Mouse (Mus musculus) G1E-ER4 (cell line): ENCODE data around the gene Ptprt. TPM values are rescaled to one million over a fixed set of nuclear protein-coding genes. Genes with fewer than 3 reads are reported as not detected.

Source experiments
- GATA1 ChIP-seq: IDR thresholded peaks from one replicate; pipeline ENCODE4 v1.8.0; 2012; ENCODE audit warnings: low read length, inconsistent platforms
- polyA plus RNA-seq: library from polyadenylated mRNA; stranded (reverse); fragments of >175 nt; gene quantifications from 2 replicates; pipeline ENCODE4 v1.2.3, GENCODE M21; 2012

Gene Ptprt
- polyA plus RNA-seq, 1 experiment: not detected

GRCm38 (mm10) chr2:162349047-162349446, 311.9 kb downstream of the Ptprt start:
- TF ChIP-seq GATA1: no peak

- no peak for TF ChIP-seq GATA1
These were observed 319.1 kb downstream of the Ptprt start for GRCm38 (mm10) chr2:162341846-162342245.

- TF ChIP-seq GATA1: no peak
These were observed 320.7 kb downstream of the Ptprt start for GRCm38 (mm10) chr2:162340231-162340630.

- TF ChIP-seq GATA1: no peak
These were observed 328.8 kb downstream of the Ptprt start for GRCm38 (mm10) chr2:162332066-162332683.

- TF ChIP-seq GATA1: no peak
These were observed 331.5 kb downstream of the Ptprt start for GRCm38 (mm10) chr2:162329430-162329829.

GRCm38 (mm10) chr2:162322411-162322810, 338.5 kb downstream of the Ptprt start:
- TF ChIP-seq GATA1: no peak

GRCm38 (mm10) chr2:162307996-162308395, 353.0 kb downstream of the Ptprt start:
- no peak for TF ChIP-seq GATA1

- TF ChIP-seq GATA1: no peak
These were observed 366.9 kb downstream of the Ptprt start for GRCm38 (mm10) chr2:162294070-162294469.

GRCm38 (mm10) chr2:162282606-162283005, 378.3 kb downstream of the Ptprt start:
- TF ChIP-seq GATA1: no peak

GRCm38 (mm10) chr2:162282121-162282520, 378.8 kb downstream of the Ptprt start:
- TF ChIP-seq GATA1: no peak

GRCm38 (mm10) chr2:162273826-162274225, 387.1 kb downstream of the Ptprt start:
- TF ChIP-seq GATA1: no peak

- no peak for TF ChIP-seq GATA1
These were observed 409.7 kb downstream of the Ptprt start for GRCm38 (mm10) chr2:162251272-162251671.

GRCm38 (mm10) chr2:162248296-162248695, 412.7 kb downstream of the Ptprt start:
- no peak for TF ChIP-seq GATA1

- TF ChIP-seq GATA1: no peak
These were observed 438.5 kb downstream of the Ptprt start for GRCm38 (mm10) chr2:162222476-162222875.

DNA sequence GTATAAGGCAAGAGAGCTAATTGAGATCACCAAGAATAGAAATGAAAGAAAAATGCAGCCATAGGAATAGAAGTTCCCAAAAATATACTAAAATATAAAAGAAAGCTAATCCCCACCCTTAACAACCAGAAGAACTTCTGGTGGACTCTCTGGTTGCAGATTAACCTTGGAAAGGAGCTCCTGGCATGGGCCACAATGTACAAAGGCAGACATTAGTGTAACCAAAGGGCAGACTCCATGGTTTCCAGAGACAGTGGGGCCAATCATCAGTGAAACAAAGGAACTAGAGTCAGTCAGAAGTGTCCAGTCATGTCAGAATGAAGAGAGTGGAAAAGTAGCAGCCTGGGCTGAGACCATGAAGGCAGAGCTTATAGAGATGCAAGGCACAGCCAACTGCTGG, 440.4 kb downstream of the Ptprt start:
- no peak for TF ChIP-seq GATA1

DNA sequence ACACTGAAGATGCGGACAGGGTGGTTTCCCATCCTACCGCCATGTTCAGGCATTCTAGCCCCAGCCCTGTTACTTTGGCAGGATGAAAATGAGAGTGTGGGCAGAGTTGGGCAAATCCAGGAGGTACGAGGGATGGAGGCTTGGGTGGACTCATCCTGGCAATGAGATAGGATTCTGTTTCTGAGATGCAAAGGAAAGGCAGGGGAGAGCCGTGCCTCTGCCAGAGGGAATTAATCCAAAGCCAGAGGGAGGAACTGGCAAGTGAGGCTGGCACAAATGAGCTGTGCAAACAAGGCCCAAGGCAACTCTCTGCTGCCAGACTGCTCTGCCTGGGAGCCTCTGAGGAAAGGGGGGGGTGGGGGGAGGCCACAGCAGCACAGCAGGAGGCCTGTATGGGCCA, 441.4 kb downstream of the Ptprt start:
- TF ChIP-seq GATA1: no peak

DNA sequence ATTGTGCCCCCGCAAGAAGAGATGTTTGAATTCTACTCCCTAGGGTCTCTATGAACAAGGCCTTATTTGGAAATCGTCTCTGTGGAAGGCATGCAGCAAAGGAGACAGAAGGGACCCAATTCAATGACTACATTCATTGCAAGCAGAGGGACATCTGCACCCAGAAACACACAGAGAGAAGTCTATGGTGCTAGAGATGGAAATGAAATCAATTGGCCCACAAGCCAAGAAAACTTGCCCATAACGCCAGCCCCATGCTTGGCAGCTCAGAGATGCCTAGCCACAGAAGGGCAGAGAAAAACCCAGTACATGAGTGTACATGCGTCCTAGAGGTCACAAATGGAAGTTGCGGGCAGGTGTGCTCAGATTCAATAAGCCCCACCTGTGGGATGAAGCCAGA, 443.1 kb downstream of the Ptprt start:
- no peak for TF ChIP-seq GATA1

DNA sequence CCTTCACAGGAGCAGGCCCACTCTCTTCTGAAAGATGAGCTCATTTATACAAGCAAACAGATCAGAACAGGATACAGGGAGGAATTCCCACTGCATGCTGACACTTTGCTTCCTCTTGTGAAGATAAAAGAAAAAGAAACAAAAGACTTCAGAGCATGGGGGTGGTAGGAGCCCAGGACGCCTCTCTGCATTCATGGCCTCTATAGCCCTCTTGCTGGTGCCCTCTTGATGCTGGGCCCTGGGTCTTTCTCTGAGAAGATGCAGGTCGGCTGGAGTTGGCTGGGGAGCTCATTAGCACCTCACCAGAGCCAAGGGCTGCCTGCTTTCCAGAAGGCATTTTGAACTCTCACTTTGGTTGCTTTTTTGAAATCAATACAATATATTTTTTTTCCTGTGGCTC, 448.6 kb downstream of the Ptprt start:
- TF ChIP-seq GATA1: no peak
